In the genomic region with DNA sequence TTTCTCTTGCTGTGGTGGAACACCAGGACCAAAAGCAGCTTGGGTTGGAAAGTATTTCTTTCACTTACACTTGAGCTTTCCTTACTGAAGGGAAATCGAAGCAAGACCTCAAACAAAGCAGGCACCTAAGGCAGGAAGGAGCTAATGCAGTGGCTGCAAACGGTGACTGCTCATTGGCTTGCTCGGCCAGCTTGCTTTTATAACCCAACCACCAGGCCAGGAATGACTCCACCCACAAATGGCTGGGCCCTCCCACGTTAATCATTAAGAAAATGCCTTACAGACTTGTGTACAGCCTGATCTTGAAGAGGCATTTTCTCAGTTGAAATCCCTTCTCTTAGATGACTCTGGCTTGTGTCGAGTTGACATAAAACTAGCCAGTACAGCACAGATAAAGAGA, we compare ENCODE assay signal across 9 mouse cellular contexts. TPM values are rescaled to one million over a fixed set of nuclear protein-coding genes. Genes with fewer than 3 reads are reported as not detected.
DNase-seq lines count a peak whose midpoint lies in the region; ATAC-seq and TF ChIP-seq lines count a peak whose summit lies in the region.
"Had no signal": no experiment of that assay in that cellular context is flagged by ENCODE, and none has a peak within 500 bp of the region (broad histone marks: within the 10 kb centered on the region; RNA-seq: fewer than 3 reads in every experiment).

No protein-coding gene starts in this region.

- intact Hi-C loops in gastrocnemius, adult 2 months (cut with DNase I): no loop called here

- no peak for TF ChIP-seq CTCF in gastrocnemius, adult 2 months (IDR thresholded peaks at IDR 0.05)

- H3K4me3 ChIP-seq in gastrocnemius, adult 2 months: peak overlapping the region; percentile 29

- H3K27ac ChIP-seq in gastrocnemius, adult 2 months: peak overlapping the region; percentile 48

- DNase-seq in gastrocnemius, adult 2 months: no peak
- no peak for DNase-seq in gastrocnemius, postnatal 25 days
- peak; percentile 73 for DNase-seq in c-Kit-positive CD71-positive TER-119-negative erythroid progenitor cells, embryonic 14.5 days (ENCODE audit: low read depth)
- peak; percentile 81 to 91 for DNase-seq in kidney, postnatal 25 days
- no peak for DNase-seq in thymus, postnatal 10 days (ENCODE audit: low spot score in 2 of 2)
- no peak for DNase-seq in natural killer cell, adult 2 months (ENCODE audit: low spot score in 2 of 2)
- no peak for DNase-seq in urinary bladder, postnatal 10 days (ENCODE audit: low spot score)

- ATAC-seq in megakaryocyte-erythroid progenitor cell, adult 5-6 weeks (replicated peaks; ENCODE audit: low FRiP score, low TSS enrichment, poor library complexity, severe bottlenecking): peak; percentile 73
- ATAC-seq: Patski had no signal

RNA-seq across cellular contexts. Expression of a gene that starts 3.2 kb away (rescaled TPM):
- 100 to 1,000 TPM; 111 to 119 TPM for total RNA-seq in gastrocnemius, adult 2 months (2021)
- total RNA-seq in gastrocnemius, postnatal 25 days (2021): 100 to 1,000 TPM in 1 of 2 experiments, 10 to 100 TPM in 1; 99.0 to 102 TPM
- 186 and 189 TPM in 2 replicates for total RNA-seq in megakaryocyte-erythroid progenitor cell, adult 5-6 weeks (2014; fragmentation: Nextera tagmentation)
- 134 and 158 TPM in 2 replicates for total RNA-seq in megakaryocyte-erythroid progenitor cell, adult 5-6 weeks (2017)

Comparison
In these comparisons a context has a peak if more than half of its experiments do, and no peak if none do; other contexts are left out.
1. DNase-seq: peak in c-Kit-positive CD71-positive TER-119-negative erythroid progenitor cells, embryonic 14.5 days (single experiment) and kidney, postnatal 25 days (2 of 2); none in gastrocnemius, adult 2 months (single experiment), gastrocnemius, postnatal 25 days (single experiment), thymus, postnatal 10 days (0 of 2), natural killer cell, adult 2 months (0 of 2) and urinary bladder, postnatal 10 days (single experiment).